Mouse (Mus musculus) liver, embryonic 13.5 days (tissue): ENCODE results near the gene Clrn3. TPM values are rescaled to one million over a fixed set of nuclear protein-coding genes. Genes with fewer than 3 reads are reported as not detected.
A peak's percentile ranks its signal among the peaks of the same experiment; 100 is the strongest.

ENCODE experiments used
- ATAC-seq: fragments of 200-750 bp; cut with Nextera tagmentation; 2 replicates; pipeline ENCODE4 v1.8.0; 2017; ENCODE audit warnings: low read depth, mild to moderate bottlenecking, moderate number of reproducible peaks, moderate library complexity
- DNase-seq: peaks from one replicate; pipeline ENCODE4 v3.0.0; 2022
- H3K27ac ChIP-seq: fragments of 300-500 bp; sonication (generic); 2 replicates; pipeline ENCODE4 v1.5.1; 2015; ENCODE audit warnings: moderate library complexity, mild to moderate bottlenecking, inconsistent platforms
- H3K27me3 ChIP-seq: fragments of 300-500 bp; sonication (generic); 2 replicates; pipeline ENCODE4 v1.6.1; 2015; ENCODE audit warnings: mild to moderate bottlenecking, inconsistent platforms
- H3K36me3 ChIP-seq: fragments of 300-500 bp; sonication (generic); 2 replicates; pipeline ENCODE4 v1.6.1; 2015; ENCODE audit warnings: mild to moderate bottlenecking, inconsistent platforms
- H3K4me1 ChIP-seq: fragments of 300-500 bp; sonication (generic); replicated peaks from 2 replicates; pipeline ENCODE4 v1.6.1; 2015; ENCODE audit warnings: inconsistent platforms
- H3K4me2 ChIP-seq: fragments of 300-500 bp; sonication (generic); 2 replicates; pipeline ENCODE4 v1.6.1; 2015; ENCODE audit warnings: inconsistent platforms, mild to moderate bottlenecking, moderate library complexity
- H3K4me3 ChIP-seq: fragments of 300-500 bp; sonication (generic); replicated peaks from 2 replicates; pipeline ENCODE4 v1.5.1; 2015; ENCODE audit warnings: mild to moderate bottlenecking, inconsistent platforms
- H3K9ac ChIP-seq: fragments of 300-500 bp; sonication (generic); 2 replicates; pipeline ENCODE4 v1.6.1; 2015; ENCODE audit warnings: mild to moderate bottlenecking, inconsistent platforms
- H3K9me3 ChIP-seq: fragments of 300-500 bp; sonication (generic); replicated peaks from 2 replicates; pipeline ENCODE4 v1.6.1; 2016; ENCODE audit warnings: inconsistent platforms
- WGBS: fragments of 180-500 bp; shearing (Covaris S2); methylation state at CpG from one replicate; pipeline ENCODE4 v1.1.7; 2015; ENCODE audit not compliant: insufficient replicate concordance; 5-methylcytosine and 5-hydroxymethylcytosine counted together
- polyA plus RNA-seq: library from polyadenylated mRNA; unstranded; fragments of >200 nt; fragmentation: Nextera tagmentation; extraction: Ambion mirVana; gene quantifications from 2 replicates; pipeline ENCODE4 v1.2.1, GENCODE M21; 2015

Clrn3 gene
- polyA plus RNA-seq, 1 experiment from 2014 or later = not detected

- Histone ChIP-seq H3K27me3 (peaks cover 6% of the 10 kb centered on the region; the same call in 1 of the 2 replicates), H3K9me3 (no peaks in the 10 kb centered on the region), H3K4me1 (peaks cover 52% of the 10 kb centered on the region), H3K27ac (no peak overlapping the region), H3K4me3 (no peak overlapping the region), H3K9ac (no peak overlapping the region), H3K36me3 (no peaks in the 10 kb centered on the region), H3K4me2 (no peak overlapping the region)
- DNase-seq (no peak), ATAC-seq (no peak)
- WGBS = 13% methylated on average over 3 of the region's 3 CpGs
Measured at GRCm38 (mm10) chr7:135535908-135536307, 7.5 kb upstream of the Clrn3 start.

- Histone ChIP-seq H3K9ac (no peak overlapping the region), H3K4me3 (no peak overlapping the region), H3K9me3 (no peaks in the 10 kb centered on the region), H3K4me2 (no peak overlapping the region), H3K36me3 (no peaks in the 10 kb centered on the region), H3K27ac (no peak overlapping the region), H3K27me3 (peaks cover 6% of the 10 kb centered on the region; the same call in 1 of the 2 replicates), H3K4me1 (peaks cover 43% of the 10 kb centered on the region)
- 20% methylated on average over 2 of the region's 2 CpGs for WGBS
- ATAC-seq (no peak), DNase-seq (no peak)
Measured at GRCm38 (mm10) chr7:135534548-135535189, 6.2 kb upstream of the Clrn3 start.

GRCm38 (mm10) chr7:135529068-135529467 is 614 bp upstream of the Clrn3 start:
- Histone ChIP-seq H3K36me3 (no peaks in the 10 kb centered on the region), H3K4me2 (no peak overlapping the region), H3K27ac (no peak overlapping the region), H3K9ac (no peak overlapping the region), H3K9me3 (no peaks in the 10 kb centered on the region), H3K27me3 (0 out of 2 replicates have a peak, but pooled peaks cover 4% of the 10 kb centered on the region), H3K4me3 (no peak overlapping the region), H3K4me1 (no peaks in the 10 kb centered on the region)
- no peak for ATAC-seq
- no peak for DNase-seq
- WGBS = 70% methylated on average over 2 of the region's 2 CpGs

GRCm38 (mm10) chr7:135527169-135527568 is 1.3 kb downstream of the Clrn3 start:
- DNase-seq (no peak), ATAC-seq (no peak)
- Histone ChIP-seq H3K4me2 (no peak overlapping the region), H3K4me1 (peaks cover under 1% of the 10 kb centered on the region; the same call in 1 of the 2 replicates), H3K27ac (no peak overlapping the region), H3K9me3 (no peaks in the 10 kb centered on the region), H3K27me3 (0 out of 2 replicates have a peak, but pooled peaks cover 4% of the 10 kb centered on the region), H3K36me3 (no peaks in the 10 kb centered on the region), H3K9ac (no peak overlapping the region), H3K4me3 (no peak overlapping the region)
- 9% methylated on average over 3 of the region's 3 CpGs for WGBS

GRCm38 (mm10) chr7:135526574-135527152 is 1.8 kb downstream of the Clrn3 start:
- H3K9ac ChIP-seq = no peak overlapping the region
- no peaks in the 10 kb centered on the region for H3K9me3 ChIP-seq
- ATAC-seq = no peak
- DNase-seq = no peak
- no peak overlapping the region for H3K4me3 ChIP-seq
- 47% methylated on average over 3 of the region's 3 CpGs for WGBS
- no peak overlapping the region for H3K27ac ChIP-seq
- no peak overlapping the region for H3K4me2 ChIP-seq
- no peaks in the 10 kb centered on the region for H3K36me3 ChIP-seq
- peaks cover 4% of the 10 kb centered on the region; the same call in 1 of the 2 replicates for H3K4me1 ChIP-seq
- 0 out of 2 replicates have a peak, but pooled peaks cover 4% of the 10 kb centered on the region for H3K27me3 ChIP-seq

GRCm38 (mm10) chr7:135524424-135524967 is 4.0 kb downstream of the Clrn3 start:
- peaks cover 4% of the 10 kb centered on the region; the same call in 1 of the 2 replicates for H3K4me1 ChIP-seq
- H3K4me2 ChIP-seq = no peak overlapping the region
- no peak overlapping the region for H3K9ac ChIP-seq
- 0 out of 2 replicates have a peak, but pooled peaks cover 4% of the 10 kb centered on the region for H3K27me3 ChIP-seq
- ATAC-seq = no peak
- 71% methylated on average over 6 of the region's 6 CpGs for WGBS
- H3K27ac ChIP-seq = no peak overlapping the region
- no peak for DNase-seq
- H3K4me3 ChIP-seq = no peak overlapping the region
- H3K36me3 ChIP-seq = no peaks in the 10 kb centered on the region
- H3K9me3 ChIP-seq = no peaks in the 10 kb centered on the region

GRCm38 (mm10) chr7:135523981-135524380 is 4.5 kb downstream of the Clrn3 start:
- no peak overlapping the region for H3K4me2 ChIP-seq
- 0 out of 2 replicates have a peak, but pooled peaks cover 4% of the 10 kb centered on the region for H3K27me3 ChIP-seq
- DNase-seq (no peak), ATAC-seq (no peak)
- no peak overlapping the region for H3K9ac ChIP-seq
- no peaks in the 10 kb centered on the region for H3K36me3 ChIP-seq
- H3K9me3 ChIP-seq = no peaks in the 10 kb centered on the region
- 34% methylated on average over 4 of the region's 4 CpGs for WGBS
- H3K4me3 ChIP-seq = no peak overlapping the region
- no peak overlapping the region for H3K27ac ChIP-seq
- peaks cover 4% of the 10 kb centered on the region; the same call in 1 of the 2 replicates for H3K4me1 ChIP-seq

- 51% methylated on average over 15 of the region's 15 CpGs for WGBS
- H3K4me1 ChIP-seq = peaks cover 4% of the 10 kb centered on the region; the same call in 1 of the 2 replicates
- H3K9me3 ChIP-seq = no peaks in the 10 kb centered on the region
- no peak overlapping the region for H3K4me3 ChIP-seq
- no peaks in the 10 kb centered on the region for H3K36me3 ChIP-seq
- DNase-seq = no peak
- no peak overlapping the region for H3K4me2 ChIP-seq
- no peak overlapping the region for H3K9ac ChIP-seq
- peak; percentile 45; the same call in 1 of the 2 replicates for ATAC-seq
- H3K27ac ChIP-seq = no peak overlapping the region
- H3K27me3 ChIP-seq = 0 out of 2 replicates have a peak, but pooled peaks cover 4% of the 10 kb centered on the region
Measured at GRCm38 (mm10) chr7:135521755-135522512, 6.5 kb downstream of the Clrn3 start.

GRCm38 (mm10) chr7:135520241-135520640 is 8.2 kb downstream of the Clrn3 start:
- Histone ChIP-seq H3K4me2 (no peak overlapping the region), H3K9ac (no peak overlapping the region), H3K4me3 (no peak overlapping the region), H3K36me3 (no peaks in the 10 kb centered on the region), H3K27me3 (no peaks in the 10 kb centered on the region), H3K4me1 (peaks cover 4% of the 10 kb centered on the region; the same call in 1 of the 2 replicates), H3K27ac (no peak overlapping the region), H3K9me3 (no peaks in the 10 kb centered on the region)
- DNase-seq (no peak), ATAC-seq (no peak)
- WGBS = 31% methylated on average over 5 of the region's 5 CpGs

GRCm38 (mm10) chr7:135517191-135517590 is 11.3 kb downstream of the Clrn3 start:
- Histone ChIP-seq H3K4me1 (peaks cover 4% of the 10 kb centered on the region; the same call in 1 of the 2 replicates), H3K27me3 (no peaks in the 10 kb centered on the region), H3K4me3 (no peak overlapping the region), H3K9ac (no peak overlapping the region), H3K4me2 (no peak overlapping the region), H3K27ac (no peak overlapping the region), H3K9me3 (no peaks in the 10 kb centered on the region), H3K36me3 (no peaks in the 10 kb centered on the region)
- no peak for ATAC-seq
- DNase-seq = no peak
- 18% methylated on average over 4 of the region's 4 CpGs for WGBS

GRCm38 (mm10) chr7:135511723-135512122 is 16.7 kb downstream of the Clrn3 start:
- DNase-seq = no peak
- no peaks in the 10 kb centered on the region for H3K9me3 ChIP-seq
- 65% methylated on average over 3 of the region's 3 CpGs for WGBS

More at GRCm38 (mm10) chr7:135511723-135512122, 16.7 kb downstream of the Clrn3 start:
- no peaks in the 10 kb centered on the region for H3K27me3 ChIP-seq
- no peak overlapping the region for H3K4me3 ChIP-seq
- H3K27ac ChIP-seq = no peak overlapping the region
- no peak overlapping the region for H3K4me2 ChIP-seq
- ATAC-seq = no peak
- H3K9ac ChIP-seq = no peak overlapping the region
- H3K4me1 ChIP-seq = no peaks in the 10 kb centered on the region
- H3K36me3 ChIP-seq = no peaks in the 10 kb centered on the region
